Comparison of ENCODE assay signal across 10 mouse cellular contexts in genomic region chr4:139684639-139685017, GRCm38 (mm10). TPM values are rescaled to one million over a fixed set of nuclear protein-coding genes. Genes with fewer than 3 reads are reported as not detected.
DNase-seq lines count a peak whose midpoint lies in the region; ATAC-seq and TF ChIP-seq lines count a peak whose summit lies in the region.
"Had no signal": no experiment of that assay in that cellular context is flagged by ENCODE, and none has a peak within 500 bp of the region (broad histone marks: within the 10 kb centered on the region; RNA-seq: fewer than 3 reads in every experiment).

No protein-coding gene starts in this region.

- H3K4me3 ChIP-seq in heart, embryonic 12.5 days = no peak overlapping the region
- H3K4me3 ChIP-seq in cortical plate, adult 2 months (ENCODE audit: insufficient read depth, low read length) = no peak overlapping the region
- no peak overlapping the region for H3K4me3 ChIP-seq in kidney, adult 2 months (ENCODE audit: insufficient read depth, low read depth, low read length)

- no peaks in the 10 kb centered on the region for H3K4me1 ChIP-seq in heart, embryonic 12.5 days (replicated peaks)
- no peaks in the 10 kb centered on the region for H3K4me1 ChIP-seq in cortical plate, adult 2 months (ENCODE audit: control insufficient read depth, insufficient read depth, low read length)
- no peaks in the 10 kb centered on the region for H3K4me1 ChIP-seq in kidney, adult 2 months (ENCODE audit: control insufficient read depth, insufficient read depth, low read length)

- WGBS in heart, embryonic 12.5 days = 14% methylated on average over 3 of the region's 3 CpGs
- 3% methylated on average over 3 of the region's 3 CpGs for WGBS in kidney, adult 2 months

- CTCF ChIA-PET in Patski (lab: Charles Lee) = interaction anchor here (1.0 to 1.2 kb wide), 4 partner anchors 15 to 205 kb away, joined by 3 to 4 read pairs (median 3); no protein-coding TSS in a partner anchor

- no peak overlapping the region for H3K27ac ChIP-seq in heart, embryonic 12.5 days (ENCODE audit: poor library complexity, severe bottlenecking)
- no peak overlapping the region for H3K27ac ChIP-seq in cortical plate, adult 2 months (ENCODE audit: insufficient read depth, low read length)
- H3K27ac ChIP-seq in kidney, adult 2 months (ENCODE audit: insufficient read depth, low read depth, low read length) = no peak overlapping the region

- in situ Hi-C loops in Patski (cut with MboI; ENCODE audit: low pct_unique_long_range_greater_than_20kb) = loop anchor here (5.0 kb wide), 1 partner anchor 173 kb away; no protein-coding TSS in a partner anchor

- peaks cover 23% of the 10 kb centered on the region; the same call in 1 of the 2 replicates for H3K27me3 ChIP-seq in heart, embryonic 12.5 days (replicated peaks)
- H3K27me3 ChIP-seq in Patski = no peaks in the 10 kb centered on the region
- no peaks in the 10 kb centered on the region for H3K27me3 ChIP-seq in kidney, adult 2 months (replicated peaks; ENCODE audit: control insufficient read depth, insufficient read depth, low read length)

- intact Hi-C loops in heart, postnatal 10 days (cut with DNase I) = loop anchor here (1.0 kb wide), 1 partner anchor 174 kb away; no protein-coding TSS in a partner anchor
- intact Hi-C loops in left cerebral cortex, postnatal 4 days (cut with DNase I) = loop anchor here (2.0 kb wide), 1 partner anchor 174 kb away; no protein-coding TSS in a partner anchor

- peak; percentile 81 for TF ChIP-seq CTCF in Patski (IDR thresholded peaks at IDR 0.05)
- TF ChIP-seq CTCF in cortical plate, adult 2 months (IDR thresholded peaks at IDR 0.05; ENCODE audit: extremely low read depth, insufficient read depth, low read length) = peak; percentile 83
- peak; percentile 76 for TF ChIP-seq CTCF in kidney, adult 2 months (conservative IDR thresholded peaks at IDR 0.05; ENCODE audit: insufficient read depth, insufficient read length, low read depth, low read length)

- no peak overlapping the region for H3K9ac ChIP-seq in heart, embryonic 12.5 days

- TF ChIP-seq POLR2A in cortical plate, adult 2 months (IDR thresholded peaks at IDR 0.05; ENCODE audit: extremely low read depth, insufficient read depth, low read length) = no peak
- TF ChIP-seq POLR2A in kidney, adult 2 months (IDR thresholded peaks at IDR 0.05; ENCODE audit: low read depth, low read length) = no peak

- POLR2A ChIA-PET in Patski (lab: Charles Lee) = no interaction called here

- no peak overlapping the region for H3K4me2 ChIP-seq in heart, embryonic 12.5 days

- DNase-seq in heart, postnatal 10 days = peak; percentile 46 to 70
- no peak for DNase-seq in Patski (ENCODE audit: low read depth, low spot score)
- DNase-seq in kidney, adult 2 months = peak; percentile 43
- peak; percentile 76 for DNase-seq in left cerebral cortex, postnatal 4 days
- DNase-seq in ovary, postnatal 14 days (ENCODE audit: low spot score) = peak; percentile 52
- DNase-seq in thymus, postnatal 4 days = peak; percentile 66

- peaks cover 25% of the 10 kb centered on the region for H3K9me3 ChIP-seq in heart, embryonic 12.5 days (replicated peaks)

- no peak for ATAC-seq in heart, embryonic 12.5 days (ENCODE audit: insufficient number of reproducible peaks, low FRiP score)
- ATAC-seq in Patski = no peak

- H3K36me3 ChIP-seq in heart, embryonic 12.5 days = no peaks in the 10 kb centered on the region
- H3K36me3 ChIP-seq in kidney, adult 2 months (ENCODE audit: control insufficient read depth, insufficient read depth, low read length) = no peaks in the 10 kb centered on the region

RNA-seq across cellular contexts. Expression of gene Tas1r2, which starts 31.3 kb away (rescaled TPM):
- total RNA-seq in heart, postnatal 10 days (2021) = not detected
- polyA plus RNA-seq in heart, embryonic 12.5 days (2016; fragmentation: Nextera tagmentation; extraction: Ambion mirVana) = 0.05 TPM in 1 of 2 replicates, not detected in the other
- polyA plus RNA-seq in Patski (2021) = 0.03 TPM
- polyA plus RNA-seq in cortical plate, adult 2 months (2012; rRNA removed) = not detected in 2 replicates
- 0.08 and 0.14 TPM in 2 replicates for polyA plus RNA-seq in kidney, adult 2 months (2012; rRNA removed)
- total RNA-seq in left cerebral cortex, postnatal 4 days (2021) = not detected
- total RNA-seq: common myeloid progenitor, adult 5-6 weeks had no signal
- polyA plus RNA-seq: lung, embryonic 16.5 days had no signal
